Mouse (Mus musculus) embryonic facial prominence, embryonic 10.5 days (tissue): Measurements from ENCODE around the gene Maged1. TPM values are rescaled to one million over a fixed set of nuclear protein-coding genes. Genes with fewer than 3 reads are reported as not detected.

Source experiments
- DNase-seq: peaks from one replicate; pipeline ENCODE4 v3.0.0-alpha.2; 2017; ENCODE audit warnings: low spot score
- H3K27ac ChIP-seq: fragments of 300-500 bp; sonication (generic); replicated peaks from 2 replicates; pipeline ENCODE4 v1.5.1; 2016; ENCODE audit warnings: mild to moderate bottlenecking
- H3K27me3 ChIP-seq: fragments of 300-500 bp; sonication (generic); replicated peaks from 2 replicates; pipeline ENCODE4 v1.6.1; 2016; ENCODE audit warnings: low read depth, mild to moderate bottlenecking; ENCODE audit not compliant: poor library complexity, severe bottlenecking
- H3K36me3 ChIP-seq: fragments of 300-500 bp; sonication (generic); replicated peaks from 2 replicates; pipeline ENCODE4 v1.6.1; 2016; ENCODE audit warnings: mild to moderate bottlenecking, moderate library complexity
- H3K4me1 ChIP-seq: fragments of 300-500 bp; sonication (generic); 2 replicates; pipeline ENCODE4 v1.6.1; 2016
- H3K4me3 ChIP-seq: fragments of 300-500 bp; sonication (generic); 2 replicates; pipeline ENCODE4 v1.5.1; 2016; ENCODE audit warnings: mild to moderate bottlenecking, moderate library complexity
- H3K9me3 ChIP-seq: fragments of 300-500 bp; sonication (generic); 2 replicates; pipeline ENCODE4 v1.6.1; 2016; ENCODE audit warnings: mild to moderate bottlenecking
- WGBS: fragments of 180-500 bp; shearing (Covaris S2); methylation state at CpG from one replicate; pipeline ENCODE4 v1.1.7; 2016; 5-methylcytosine and 5-hydroxymethylcytosine counted together
- polyA plus RNA-seq: library from polyadenylated mRNA; unstranded; fragments of >200 nt; fragmentation: Nextera tagmentation; extraction: Ambion mirVana; gene quantifications from 2 replicates; pipeline ENCODE4 v1.2.1, GENCODE M21; 2016

The Maged1 gene
- polyA plus RNA-seq, result 696 and 702 TPM in 2 replicates

GRCm38 (mm10) chrX:94541918-94542355, at the start of gene Maged1:
TSS of gene Maged1 (minus strand) at chrX:94542143.
- 18% methylated on average over 32 of the region's 32 CpGs for WGBS

GRCm38 (mm10) chrX:94580251-94580650, 38.3 kb upstream of the Maged1 start:
- Histone ChIP-seq H3K4me1 (no peaks in the 10 kb centered on the region), H3K27ac (no peak overlapping the region), H3K9me3 (no peaks in the 10 kb centered on the region), H3K4me3 (no peak overlapping the region), H3K36me3 (no peaks in the 10 kb centered on the region), H3K27me3 (peaks cover 19% of the 10 kb centered on the region)
- DNase-seq, result no peak
- 80% methylated on average over 1 of the region's 1 CpGs for WGBS

More at GRCm38 (mm10) chrX:94541918-94542355, at the start of gene Maged1:
- peak; percentile 93 for DNase-seq
- Histone ChIP-seq H3K27ac (peak within 1 kb of the TSS; percentile 90), H3K27me3 (peaks cover 69% of the 10 kb centered on the region), H3K4me3 (peak within 1 kb of the TSS; percentile 73), H3K4me1 (peaks cover 21% of the 10 kb centered on the region), H3K9me3 (no peaks in the 10 kb centered on the region), H3K36me3 (peaks cover 33% of the 10 kb centered on the region)

GRCm38 (mm10) chrX:94564694-94565093, 22.8 kb upstream of the Maged1 start:
- no peak overlapping the region for H3K27ac ChIP-seq
- WGBS, result 75% methylated on average over 2 of the region's 2 CpGs
- H3K27me3 ChIP-seq, result peaks cover 38% of the 10 kb centered on the region
- H3K36me3 ChIP-seq, result no peaks in the 10 kb centered on the region
- no peaks in the 10 kb centered on the region for H3K9me3 ChIP-seq
- no peak for DNase-seq
- no peaks in the 10 kb centered on the region for H3K4me1 ChIP-seq
- no peak overlapping the region for H3K4me3 ChIP-seq

- DNase-seq, result no peak
- H3K27ac ChIP-seq, result no peak overlapping the region
- 54% methylated on average over 5 of the region's 5 CpGs for WGBS
- H3K4me1 ChIP-seq, result no peaks in the 10 kb centered on the region
- peaks cover 33% of the 10 kb centered on the region for H3K27me3 ChIP-seq
- H3K36me3 ChIP-seq, result no peaks in the 10 kb centered on the region
- H3K9me3 ChIP-seq, result no peaks in the 10 kb centered on the region
- no peak overlapping the region for H3K4me3 ChIP-seq
Measured at GRCm38 (mm10) chrX:94562392-94562791, 20.4 kb upstream of the Maged1 start.

- Histone ChIP-seq H3K4me3 (no peak overlapping the region), H3K9me3 (no peaks in the 10 kb centered on the region), H3K4me1 (peaks cover 7% of the 10 kb centered on the region), H3K27me3 (peaks cover 43% of the 10 kb centered on the region), H3K36me3 (no peaks in the 10 kb centered on the region), H3K27ac (no peak overlapping the region)
- WGBS, result 53% methylated on average over 3 of the region's 3 CpGs
- DNase-seq, result peak; percentile 15
Measured at GRCm38 (mm10) chrX:94548227-94548626, 6.3 kb upstream of the Maged1 start.

- H3K27me3 ChIP-seq, result peaks cover 47% of the 10 kb centered on the region
- H3K27ac ChIP-seq, result no peak overlapping the region
- no peak for DNase-seq
- peaks cover 14% of the 10 kb centered on the region for H3K4me1 ChIP-seq
- H3K36me3 ChIP-seq, result no peaks in the 10 kb centered on the region
- H3K9me3 ChIP-seq, result no peaks in the 10 kb centered on the region
- no peak overlapping the region for H3K4me3 ChIP-seq
- 85% methylated on average over 3 of the region's 3 CpGs for WGBS
Measured at GRCm38 (mm10) chrX:94545941-94546340, 4.0 kb upstream of the Maged1 start.

GRCm38 (mm10) chrX:94544923-94545322, 3.0 kb upstream of the Maged1 start:
- DNase-seq, result peak; percentile 23

GRCm38 (mm10) chrX:94542536-94542935, 593 bp upstream of the Maged1 start:
- peaks cover 70% of the 10 kb centered on the region for H3K27me3 ChIP-seq
- H3K4me1 ChIP-seq, result peaks cover 21% of the 10 kb centered on the region
- WGBS, result 15% methylated on average over 9 of the region's 9 CpGs
- H3K27ac ChIP-seq, result peak overlapping the region; percentile 90
- peak overlapping the region; percentile 73 for H3K4me3 ChIP-seq
- no peaks in the 10 kb centered on the region for H3K9me3 ChIP-seq
- peaks cover 27% of the 10 kb centered on the region for H3K36me3 ChIP-seq
- no peak for DNase-seq

More at GRCm38 (mm10) chrX:94544923-94545322, 3.0 kb upstream of the Maged1 start:
- peaks cover 18% of the 10 kb centered on the region for H3K4me1 ChIP-seq
- no peak overlapping the region for H3K4me3 ChIP-seq
- H3K27ac ChIP-seq, result no peak overlapping the region
- H3K36me3 ChIP-seq, result peaks cover 3% of the 10 kb centered on the region
- peaks cover 52% of the 10 kb centered on the region for H3K27me3 ChIP-seq
- no peaks in the 10 kb centered on the region for H3K9me3 ChIP-seq
- WGBS, result 23% methylated on average over 1 of the region's 1 CpGs

- H3K4me1 ChIP-seq, result peaks cover 21% of the 10 kb centered on the region
- H3K27ac ChIP-seq, result peak overlapping the region; percentile 90
- WGBS, result 24% methylated on average over 25 of the region's 25 CpGs
- H3K27me3 ChIP-seq, result peaks cover 66% of the 10 kb centered on the region
- no peaks in the 10 kb centered on the region for H3K9me3 ChIP-seq
- peaks cover 41% of the 10 kb centered on the region for H3K36me3 ChIP-seq
- H3K4me3 ChIP-seq, result peak overlapping the region; percentile 73
- DNase-seq, result no peak
Measured at GRCm38 (mm10) chrX:94541206-94541605, 737 bp downstream of the Maged1 start.

GRCm38 (mm10) chrX:94540341-94541201, 1.4 kb downstream of the Maged1 start:
- DNase-seq, result peak; percentile 79
- WGBS, result 18% methylated on average over 37 of the region's 37 CpGs
- Histone ChIP-seq H3K27me3 (peaks cover 65% of the 10 kb centered on the region), H3K4me3 (peak overlapping the region; percentile 73), H3K4me1 (peaks cover 21% of the 10 kb centered on the region), H3K36me3 (peaks cover 47% of the 10 kb centered on the region), H3K27ac (peak overlapping the region; percentile 90), H3K9me3 (no peaks in the 10 kb centered on the region)

- Histone ChIP-seq H3K27ac (no peak overlapping the region), H3K27me3 (peaks cover 57% of the 10 kb centered on the region), H3K4me3 (no peak overlapping the region), H3K36me3 (peaks cover 41% of the 10 kb centered on the region), H3K4me1 (no peaks in the 10 kb centered on the region), H3K9me3 (no peaks in the 10 kb centered on the region)
- DNase-seq, result no peak
- WGBS, result 78% methylated on average over 2 of the region's 2 CpGs
Measured at GRCm38 (mm10) chrX:94534346-94534745, 7.6 kb downstream of the Maged1 start.

- Histone ChIP-seq H3K9me3 (no peaks in the 10 kb centered on the region), H3K4me3 (no peak overlapping the region), H3K27ac (no peak overlapping the region), H3K36me3 (peaks cover under 1% of the 10 kb centered on the region), H3K27me3 (peaks cover 48% of the 10 kb centered on the region), H3K4me1 (no peaks in the 10 kb centered on the region)
- no peak for DNase-seq
- WGBS, result 84% methylated on average over 3 of the region's 3 CpGs
Measured at GRCm38 (mm10) chrX:94530301-94530700, 11.6 kb downstream of the Maged1 start.

GRCm38 (mm10) chrX:94522166-94522565, 19.8 kb downstream of the Maged1 start:
- 74% methylated on average over 3 of the region's 3 CpGs for WGBS
- Histone ChIP-seq H3K4me3 (no peak overlapping the region), H3K36me3 (no peaks in the 10 kb centered on the region), H3K27ac (no peak overlapping the region), H3K9me3 (no peaks in the 10 kb centered on the region), H3K4me1 (no peaks in the 10 kb centered on the region), H3K27me3 (peaks cover 25% of the 10 kb centered on the region)
- DNase-seq, result no peak
